Mouse (Mus musculus) testis, adult 2 months (tissue): ENCODE data around the gene Olfr1417.

ENCODE experiments used
- CTCF ChIP-seq: fragments of 200-500 bp; IDR thresholded peaks from 2 replicates; pipeline ENCODE4 v1.5.1; 2012; ENCODE audit warnings: low read depth, mild to moderate bottlenecking, inconsistent platforms, low read length, moderate library complexity; ENCODE audit not compliant: control insufficient read depth, insufficient read depth, insufficient replicate concordance
- POLR2A ChIP-seq: fragments of 200-500 bp; IDR thresholded peaks from 2 replicates; pipeline ENCODE4 v1.6.1; 2012; ENCODE audit warnings: low read depth, mild to moderate bottlenecking, inconsistent platforms, low read length, moderate library complexity; ENCODE audit not compliant: control insufficient read depth

- TF ChIP-seq POLR2A: no peak
- TF ChIP-seq CTCF: no peak
Measured at GRCm38 (mm10) chr19:11777191-11777865, 61.7 kb downstream of the Olfr1417 start.
